1 mouse cellular context compared by ENCODE assay signal in genomic region chr17:29080758-29081617, GRCm38 (mm10).
TF ChIP-seq lines count a peak whose summit lies in the region.

No protein-coding gene starts in this region.

TF ChIP-seq in MEL, 35 proteins besides CTCF, POLR2A, EP300 and RAD21 (continued from another document):
- 0 out of 2 replicates have a peak, but pooled peaks have one; percentile 5 for TF ChIP-seq TAL1 (IDR thresholded peaks at IDR 0.05; ENCODE audit: low read length)
- no peak for TF ChIP-seq RCOR1 (IDR thresholded peaks at IDR 0.05; ENCODE audit: low read depth, low read length)
- peak; percentile 67; the same call in 1 of the 2 replicates for TF ChIP-seq MYC (IDR thresholded peaks at IDR 0.05; ENCODE audit: low read depth, low read length)
- peak; percentile 34; the same call in 1 of the 2 replicates for TF ChIP-seq TBP (IDR thresholded peaks at IDR 0.05; ENCODE audit: low read depth, low read length)
- no peak for TF ChIP-seq MAFK (IDR thresholded peaks at IDR 0.05; ENCODE audit: borderline replicate concordance, low read depth, low read length)
- peak; percentile 71 for TF ChIP-seq MXI1 (IDR thresholded peaks at IDR 0.05; ENCODE audit: low read depth, low read length)
- TF ChIP-seq ELF1 (IDR thresholded peaks at IDR 0.05; ENCODE audit: low read depth, low read length): no peak
- no peak for TF ChIP-seq CHD1 (IDR thresholded peaks at IDR 0.05; ENCODE audit: low read depth, low read length)
- no peak for TF ChIP-seq HCFC1 (IDR thresholded peaks at IDR 0.05; ENCODE audit: low read depth, low read length)
- TF ChIP-seq MAX (IDR thresholded peaks at IDR 0.05; ENCODE audit: low read length): peak; percentile 82
- TF ChIP-seq NRF1 (IDR thresholded peaks at IDR 0.05; ENCODE audit: insufficient read depth, low read depth, low read length, poor library complexity, severe bottlenecking): peak; percentile 26; the same call in 1 of the 2 replicates
- TF ChIP-seq SIN3A (IDR thresholded peaks at IDR 0.05; ENCODE audit: low read length): no peak; the same call in 1 of the 2 replicates
- no peak for TF ChIP-seq KAT2A (conservative IDR thresholded peaks at IDR 0.05; ENCODE audit: low read depth, low read length)
- no peak for TF ChIP-seq SMC3 (IDR thresholded peaks at IDR 0.05; ENCODE audit: low read depth, low read length)
- TF ChIP-seq E2F4 (IDR thresholded peaks at IDR 0.05; ENCODE audit: borderline replicate concordance, low read depth, low read length): no peak
- peak; percentile 4; the same call in 1 of the 2 replicates for TF ChIP-seq TCF12 (IDR thresholded peaks at IDR 0.05; ENCODE audit: low read depth, low read length)
- TF ChIP-seq MAZ (IDR thresholded peaks at IDR 0.05; ENCODE audit: low read depth, low read length): peak; percentile 66
